Mouse (Mus musculus): Measurements from ENCODE around the gene Syt9.

DNA sequence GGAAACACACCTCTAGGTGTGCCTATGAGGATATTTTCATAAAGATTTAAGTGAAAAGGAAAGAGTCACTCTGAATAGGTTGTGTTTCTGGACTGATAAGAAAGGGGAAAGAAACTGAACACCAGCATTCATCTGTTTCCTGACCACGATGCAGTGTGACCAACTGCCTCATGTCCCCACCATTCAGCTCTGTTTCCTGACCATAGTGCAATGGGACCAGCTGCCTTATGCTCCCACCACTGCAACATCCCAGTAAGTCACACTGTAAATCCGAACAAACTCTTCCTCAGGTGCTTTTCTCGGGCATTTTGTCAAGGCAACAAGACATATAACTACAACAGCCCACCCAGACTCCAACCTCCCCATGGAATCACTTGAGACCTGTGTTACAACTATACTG lies 191.1 kb downstream of the Syt9 start:
- TF ChIP-seq CTCF (IDR thresholded peaks at IDR 0.05) (no peak), EP300 (IDR thresholded peaks at IDR 0.05; ENCODE audit: insufficient read depth, low read depth, low read length) (no peak)

All from heart, adult 2 months (tissue).